Mouse (Mus musculus): ENCODE measurements at regions not wholly inside any gene's neighbourhood (a gene's known extent, or its start where the extent isn't known, plus 50 kb on each side); places are given as distances from the start of the nearest gene placed in this dataset.

- no peak for TF ChIP-seq CTCF (IDR thresholded peaks at IDR 0.05; ENCODE audit: control insufficient read depth, insufficient read depth, low read length)
- no peak for TF ChIP-seq POLR2A (IDR thresholded peaks at IDR 0.05; ENCODE audit: borderline replicate concordance, control insufficient read depth, low read depth, low read length)
Measured at GRCm38 (mm10) chr1:51657203-51657602, 179.0 kb upstream of the Nabp1 start.
